Mouse (Mus musculus): ENCODE measurements at regions not wholly inside any gene's neighbourhood (a gene's known extent, or its start where the extent isn't known, plus 50 kb on each side); places are given as distances from the start of the nearest gene placed in this dataset.

- no peak for DNase-seq (ENCODE audit: low spot score)
These were observed 73.2 kb upstream of the Azi2 start for GRCm38 (mm10) chr9:117967080-117967479.

- DNase-seq (ENCODE audit: low spot score): peak; percentile 21
These were observed 73.8 kb upstream of the Azi2 start for GRCm38 (mm10) chr9:117966326-117966989.

DNA sequence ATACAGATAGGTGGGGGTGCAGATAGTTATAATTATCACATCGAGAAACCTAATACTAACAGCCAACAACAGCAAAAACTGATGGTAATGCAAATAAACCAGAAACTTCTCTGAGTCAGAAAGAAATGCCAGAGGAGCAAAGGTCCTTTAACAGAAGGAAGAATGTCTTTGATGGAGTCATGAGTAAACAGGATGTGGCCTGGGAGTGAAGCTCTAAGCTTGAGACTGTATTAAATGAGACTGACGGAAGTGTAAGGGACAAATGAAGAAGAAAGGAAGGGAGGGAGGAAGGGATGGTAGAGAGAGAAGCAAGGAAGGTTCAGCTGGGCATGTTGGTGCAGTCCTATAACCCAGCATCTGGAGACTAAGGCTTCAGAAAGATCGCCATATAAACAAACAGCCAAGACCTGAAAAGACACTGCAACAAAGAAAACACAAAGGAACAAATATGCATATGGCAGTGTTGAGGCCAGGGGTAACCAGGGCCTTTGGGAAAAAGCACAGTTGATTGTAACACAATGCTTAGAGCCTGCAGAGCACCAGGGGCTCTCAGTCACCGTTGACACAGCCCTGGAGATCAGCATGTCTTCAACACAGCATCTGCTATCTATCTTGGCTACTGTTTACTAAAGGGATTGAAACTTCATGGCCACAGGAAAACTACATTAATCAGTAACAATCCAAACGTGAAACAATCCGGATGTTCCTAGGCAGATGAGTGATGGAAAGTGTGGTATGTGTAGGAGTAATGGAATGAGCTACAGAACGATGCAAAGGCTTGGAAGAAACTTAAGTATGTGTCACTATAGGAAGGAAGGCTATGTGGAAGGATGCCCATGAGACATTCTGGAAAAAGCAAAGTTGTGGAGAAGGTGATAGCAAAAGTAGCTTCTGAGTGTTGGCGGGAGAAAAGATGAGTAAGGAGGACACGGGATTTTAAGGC, 77.9 kb upstream of the Azi2 start:
- peak; percentile 5 for DNase-seq (ENCODE audit: low spot score)

GRCm38 (mm10) chr9:117959845-117960244, 80.5 kb upstream of the Azi2 start:
- no peak for DNase-seq (ENCODE audit: low spot score)

GRCm38 (mm10) chr9:117957195-117957594, 83.1 kb upstream of the Azi2 start:
- no peak for DNase-seq (ENCODE audit: low spot score)

- DNase-seq (ENCODE audit: low spot score): peak; percentile 8
These were observed 83.6 kb upstream of the Azi2 start for GRCm38 (mm10) chr9:117956691-117957090.

GRCm38 (mm10) chr9:117927466-117927847, 112.8 kb upstream of the Azi2 start:
- DNase-seq (ENCODE audit: low spot score): no peak

- no peak for DNase-seq (ENCODE audit: low spot score)
These were observed 113.4 kb upstream of the Azi2 start for GRCm38 (mm10) chr9:117926700-117927465.

- DNase-seq (ENCODE audit: low spot score): no peak
These were observed 117.3 kb upstream of the Azi2 start for GRCm38 (mm10) chr9:117922992-117923391.

DNA sequence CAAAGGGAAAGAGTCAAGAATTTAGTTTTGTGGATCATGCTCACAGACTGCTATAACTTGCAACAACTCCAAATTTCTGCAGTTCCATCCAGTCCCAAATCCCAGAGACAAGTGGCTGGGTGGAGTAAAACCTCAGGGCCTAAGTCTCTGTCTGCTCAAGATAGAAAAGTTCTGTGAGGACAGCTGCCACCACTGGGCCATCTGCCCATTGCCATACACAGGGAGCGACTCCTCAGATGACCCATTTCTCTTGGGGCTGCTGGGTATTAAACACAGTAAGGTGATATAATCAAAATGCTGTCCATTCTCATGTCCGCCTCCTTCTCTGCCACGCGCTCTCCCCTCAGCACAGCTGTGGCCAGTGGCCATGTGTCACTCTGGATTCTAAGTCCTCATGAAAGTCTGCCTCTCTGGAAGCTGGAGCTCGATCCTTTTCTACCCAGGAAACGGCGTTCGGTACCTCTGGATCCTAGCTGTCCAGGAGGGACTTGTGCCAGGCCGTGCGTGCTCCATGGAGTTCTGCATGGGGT, 132.3 kb upstream of the Azi2 start:
- DNase-seq (ENCODE audit: low spot score): no peak

- no peak for DNase-seq (ENCODE audit: low spot score)
These were observed 135.1 kb upstream of the Azi2 start for GRCm38 (mm10) chr9:117905045-117905747.

GRCm38 (mm10) chr9:117904621-117905020, 135.7 kb upstream of the Azi2 start:
- DNase-seq (ENCODE audit: low spot score): no peak

- peak; percentile 8 for DNase-seq (ENCODE audit: low spot score)
These were observed 137.3 kb upstream of the Azi2 start for GRCm38 (mm10) chr9:117903025-117903424.

DNA sequence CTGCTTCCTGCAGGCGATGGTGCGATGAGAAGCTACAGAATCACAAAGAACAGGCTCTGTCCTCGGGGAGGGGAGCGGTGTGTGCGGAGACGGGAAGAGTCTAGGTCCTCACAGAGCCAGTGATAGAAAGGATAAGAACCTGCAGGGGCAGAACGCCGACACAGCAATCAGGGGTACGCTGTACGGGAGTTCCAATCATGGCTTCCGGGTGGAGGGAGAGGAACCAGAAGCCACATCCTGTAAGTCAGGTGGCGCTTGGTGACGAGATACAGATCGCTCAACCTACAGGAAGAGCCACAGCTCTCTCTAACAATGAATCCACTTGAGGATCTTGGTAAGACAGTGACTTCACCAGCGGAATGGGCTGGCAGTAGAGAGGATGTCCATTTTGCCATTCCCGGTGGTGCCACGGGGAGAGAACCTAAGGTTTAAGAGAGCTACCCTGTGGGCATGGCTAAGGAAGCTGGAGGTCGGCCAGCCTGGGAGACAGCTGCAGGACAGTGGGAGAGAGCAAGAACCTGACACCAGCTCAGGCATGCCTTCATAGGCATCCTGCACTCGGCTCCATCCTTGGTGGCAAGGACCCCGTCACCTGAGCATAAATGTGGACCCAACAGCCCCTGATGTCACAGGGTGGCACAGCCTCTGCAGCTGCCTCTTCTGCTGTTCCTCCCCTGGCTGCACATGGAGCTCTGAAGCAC, 137.9 kb upstream of the Azi2 start:
- peak; percentile 16 for DNase-seq (ENCODE audit: low spot score)

- DNase-seq (ENCODE audit: low spot score): no peak
These were observed 139.7 kb upstream of the Azi2 start for GRCm38 (mm10) chr9:117900631-117901030.

- no peak for DNase-seq (ENCODE audit: low spot score)
These were observed 143.8 kb upstream of the Azi2 start for GRCm38 (mm10) chr9:117896517-117896916.

- no peak for DNase-seq (ENCODE audit: low spot score)
These were observed 147.7 kb upstream of the Azi2 start for GRCm38 (mm10) chr9:117892601-117893000.

GRCm38 (mm10) chr9:117873172-117873571, 167.1 kb upstream of the Azi2 start:
- DNase-seq (ENCODE audit: low spot score): no peak

GRCm38 (mm10) chr9:117872387-117873081, 167.8 kb upstream of the Azi2 start:
- DNase-seq (ENCODE audit: low spot score): no peak

DNA sequence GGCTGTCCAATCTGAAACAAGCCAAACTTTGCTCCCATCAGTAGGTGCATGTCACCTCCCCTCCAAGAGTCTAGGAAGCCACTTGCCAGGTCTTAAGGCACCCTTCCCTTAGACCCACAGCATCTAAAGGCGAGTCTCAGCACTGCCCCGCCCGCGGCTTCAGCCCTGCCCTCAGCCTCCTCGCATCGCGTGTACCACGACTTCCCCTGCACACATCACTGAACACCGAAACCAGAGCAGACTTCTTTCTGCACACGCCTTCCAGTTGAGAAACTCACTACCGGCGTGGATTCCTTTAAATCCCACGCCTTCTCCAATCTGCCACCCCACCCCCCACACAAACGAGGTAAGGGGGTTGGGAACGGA, 168.3 kb upstream of the Azi2 start:
- no peak for DNase-seq (ENCODE audit: low spot score)

Data from lung, postnatal 25 days (tissue).